Mouse (Mus musculus) testis, postnatal 14 days (tissue): ENCODE measurements at regions not wholly inside any gene's neighbourhood (a gene's known extent, or its start where the extent isn't known, plus 50 kb on each side); places are given as distances from the start of the nearest gene placed in this dataset.
A peak's percentile ranks its signal among the peaks of the same experiment; 100 is the strongest.
"Not testable (repeated sequence)": the region's sequence is repeated elsewhere in the genome, so short reads cannot be mapped to it uniquely, and the experiment has no call there.

Experiments used
- DNase-seq: peaks from one replicate; pipeline ENCODE4 v3.0.0; 2021; ENCODE audit warnings: low spot score

GRCm38 (mm10) chr10:38704762-38705130 is 116.8 kb downstream of the Rfpl4b start:
- not testable (repeated sequence) for DNase-seq

- DNase-seq: no peak
These were observed 117.4 kb downstream of the Rfpl4b start for GRCm38 (mm10) chr10:38703954-38704761.

DNA sequence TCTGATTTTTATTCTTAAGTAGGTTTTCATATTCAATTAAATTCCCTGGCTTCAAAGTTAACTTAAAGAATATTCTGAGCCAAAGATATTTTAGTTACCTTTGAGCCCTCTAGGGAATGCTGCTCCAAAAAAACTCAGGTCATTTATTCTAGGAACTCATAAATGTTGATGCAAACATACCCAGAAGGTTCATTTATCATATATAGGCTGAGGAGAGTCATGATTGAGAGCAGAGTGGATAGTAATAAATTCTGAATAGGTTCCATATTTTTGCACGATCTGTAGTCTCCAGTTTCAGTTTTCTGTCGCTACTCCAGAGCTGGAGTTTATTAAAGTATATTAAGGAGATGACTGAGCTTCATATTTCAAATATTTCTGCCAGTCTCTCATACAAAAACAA is 144.1 kb downstream of the Rfpl4b start:
- no peak for DNase-seq

DNA sequence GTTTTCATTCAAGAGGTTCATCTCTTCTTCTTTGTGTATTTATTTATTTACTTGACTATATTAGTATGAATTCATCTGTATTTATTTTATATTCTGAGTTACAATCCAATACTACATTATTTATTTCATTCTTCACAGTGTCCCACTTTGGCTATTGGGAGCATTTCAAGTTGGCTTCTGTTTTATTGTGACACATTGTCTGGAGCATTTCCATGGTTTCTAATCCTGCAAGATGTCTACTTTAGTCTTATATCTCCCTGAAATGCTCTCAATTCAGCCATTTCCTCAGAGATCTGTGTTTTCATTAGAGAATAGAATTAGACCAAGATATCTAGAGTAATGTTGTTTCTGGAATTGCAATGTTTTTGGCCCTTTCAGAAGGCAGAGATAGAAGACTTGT is 153.0 kb downstream of the Rfpl4b start:
- DNase-seq: no peak

DNA sequence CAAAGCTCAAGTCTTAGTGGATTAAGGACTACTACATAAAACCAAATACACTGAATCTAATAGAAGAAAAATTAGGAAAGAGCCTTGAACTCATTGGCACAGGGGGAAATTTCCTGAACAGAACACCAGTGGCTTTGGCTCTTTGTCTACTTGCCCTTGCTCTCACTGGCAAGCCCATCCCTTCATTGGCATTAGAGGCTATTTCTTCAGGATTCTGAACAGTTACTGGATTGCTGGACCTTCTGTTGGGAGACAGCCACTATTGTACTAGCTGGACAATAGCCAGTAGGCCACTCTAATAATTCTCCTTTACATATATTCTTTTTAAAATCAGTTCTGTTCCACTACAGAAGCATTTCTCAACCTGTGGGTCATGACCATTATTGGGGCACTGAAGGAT is 153.7 kb downstream of the Rfpl4b start:
- DNase-seq: no peak

DNA sequence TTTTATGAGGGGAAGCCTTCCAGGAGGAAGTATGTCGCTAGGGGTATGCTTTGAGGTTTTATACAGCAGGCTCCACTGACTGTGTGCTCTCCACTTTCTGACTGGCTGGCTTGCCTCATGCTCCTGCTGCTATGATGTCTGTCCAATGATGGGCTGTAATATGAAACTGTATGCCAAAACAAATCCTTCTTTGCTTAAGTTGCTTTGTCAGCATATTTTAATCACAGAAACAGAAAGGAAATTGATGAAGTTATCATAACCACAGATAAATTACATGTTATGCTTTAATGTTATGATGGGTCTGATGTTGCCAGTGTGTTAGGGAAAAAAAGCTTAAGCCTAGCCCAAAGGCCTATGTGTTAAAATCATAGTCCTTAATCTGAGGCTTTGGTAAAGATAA is 185.9 kb downstream of the Rfpl4b start:
- no peak for DNase-seq

DNA sequence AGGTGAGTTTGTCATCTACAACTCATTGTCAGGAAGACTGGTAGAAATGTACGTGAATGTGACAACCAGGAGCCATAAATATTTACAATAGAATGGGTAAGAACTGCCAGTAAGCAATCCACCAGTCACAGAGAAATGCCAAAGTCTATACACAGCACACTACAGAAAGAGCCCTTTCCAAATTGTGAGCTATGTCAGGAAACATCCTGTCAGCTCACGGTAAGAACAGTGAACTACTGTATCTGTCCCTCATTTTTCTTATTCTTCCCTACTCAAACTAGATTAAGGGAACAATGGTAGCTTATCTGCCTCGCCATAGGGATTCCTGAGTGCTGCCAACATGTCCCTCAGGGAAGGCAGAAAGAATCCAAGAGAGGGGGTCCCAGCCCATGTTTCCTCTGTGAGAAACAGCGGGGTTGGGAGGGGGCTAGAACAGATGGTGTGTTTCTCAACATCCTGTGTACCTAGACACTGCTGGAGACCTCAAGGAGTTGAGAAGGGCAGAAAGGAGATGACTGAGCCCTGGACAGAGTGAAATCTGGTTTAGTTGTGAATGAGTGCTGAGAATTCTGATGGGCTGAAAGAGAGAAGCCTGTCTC is 191.6 kb downstream of the Rfpl4b start:
- no peak for DNase-seq

DNA sequence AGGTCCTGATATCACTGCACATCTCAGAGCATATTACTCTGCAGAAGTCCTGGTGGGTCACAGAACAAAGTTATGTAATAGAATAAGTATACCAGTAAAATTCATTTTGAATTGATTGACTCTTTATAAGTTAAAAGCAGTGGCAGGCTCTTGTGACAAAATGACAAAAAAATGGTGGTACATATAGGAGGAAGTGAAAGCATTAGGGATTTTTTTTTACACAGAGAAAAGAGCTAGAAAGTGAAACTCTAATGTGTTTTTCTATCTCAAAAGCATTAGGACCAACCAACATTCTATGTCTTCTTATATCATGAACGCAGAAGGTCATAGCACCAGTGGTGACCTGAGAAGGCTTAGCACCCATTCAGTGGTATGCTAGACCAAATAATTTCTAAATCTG is 198.2 kb downstream of the Rfpl4b start:
- no peak for DNase-seq

GRCm38 (mm10) chr10:38609606-38610510 is 211.7 kb downstream of the Rfpl4b start:
- DNase-seq: no peak

DNA sequence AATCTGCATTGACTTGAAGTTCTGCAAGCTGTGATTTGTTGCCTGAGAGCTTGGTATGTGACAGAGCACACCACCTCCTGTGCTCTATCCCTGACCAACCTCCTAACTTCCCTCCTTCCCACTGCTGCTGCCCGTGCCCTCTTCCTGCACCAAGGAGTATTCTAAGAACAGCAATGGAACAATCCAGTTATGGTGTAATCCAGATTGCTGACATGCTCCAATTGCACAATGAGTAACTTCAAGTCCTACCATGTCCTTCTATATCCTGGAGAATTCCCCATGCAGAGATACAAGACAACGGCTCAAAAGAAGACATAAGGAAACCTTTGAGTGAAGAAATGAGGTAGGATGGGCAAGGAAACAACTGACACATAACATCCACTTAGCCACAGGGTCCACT is 235.5 kb downstream of the Rfpl4b start:
- no peak for DNase-seq

DNA sequence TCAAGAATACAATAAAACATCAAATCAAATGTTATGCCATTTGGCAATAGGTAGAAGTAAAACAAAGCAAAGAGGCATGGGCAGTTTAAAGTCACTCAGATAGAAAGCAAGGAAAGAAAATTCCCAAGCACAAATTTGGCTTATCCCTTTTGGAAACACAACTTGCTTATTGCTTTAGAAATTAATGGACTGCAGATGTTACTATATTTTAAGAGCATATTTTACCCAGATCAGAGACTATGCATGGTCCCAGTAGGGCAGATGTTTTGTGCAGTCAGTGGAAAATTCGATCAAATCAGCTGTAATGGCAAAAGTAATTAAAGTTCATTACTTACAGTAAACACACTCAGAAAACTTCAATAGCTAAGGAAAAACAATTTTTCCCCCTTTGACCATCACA is 245.9 kb downstream of the Rfpl4b start:
- no peak for DNase-seq

- no peak for DNase-seq
These were observed 247.9 kb downstream of the Rfpl4b start for GRCm38 (mm10) chr10:38573728-38574127.

GRCm38 (mm10) chr10:38573146-38573545 is 248.4 kb downstream of the Rfpl4b start:
- no peak for DNase-seq

GRCm38 (mm10) chr10:38567270-38567669 is 254.3 kb downstream of the Rfpl4b start:
- no peak for DNase-seq

DNA sequence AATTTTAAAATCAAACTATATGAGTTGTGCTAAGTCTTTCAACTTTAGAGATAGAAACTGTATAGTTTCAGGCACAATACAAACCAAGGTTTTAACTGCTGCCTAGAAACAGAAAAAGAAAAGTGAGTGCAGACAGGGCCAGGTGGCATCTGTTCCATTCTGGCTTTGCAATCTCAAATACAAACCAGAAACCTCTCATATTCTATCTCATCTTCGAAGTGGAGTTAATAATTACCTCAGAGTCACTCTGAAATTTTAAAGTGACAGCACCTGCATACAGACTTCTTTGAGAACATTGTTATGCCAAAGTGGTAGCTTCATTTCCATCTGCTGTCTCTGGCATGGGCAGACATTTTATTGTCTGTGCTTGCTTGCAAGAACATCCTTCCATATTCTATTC is 255.2 kb downstream of the Rfpl4b start:
- no peak for DNase-seq

DNA sequence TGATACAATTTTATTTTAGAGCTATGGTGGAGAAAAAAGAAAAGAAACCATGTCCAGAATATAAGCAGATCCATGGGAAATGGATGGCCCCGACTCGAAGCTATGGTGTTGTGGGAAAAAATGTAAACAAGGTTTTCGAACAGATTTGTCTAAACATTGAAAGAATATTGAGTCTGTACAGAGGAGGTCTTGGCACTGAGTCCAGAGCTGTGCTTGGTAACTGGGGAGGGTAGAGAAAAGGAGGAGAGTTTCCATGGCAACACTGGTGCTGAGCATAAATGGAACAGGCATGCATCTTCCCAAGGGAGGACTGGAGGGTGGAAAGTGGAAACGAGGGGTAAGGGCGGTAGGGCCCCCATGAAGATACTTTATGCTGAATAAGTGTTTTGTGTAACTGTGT is 266.5 kb downstream of the Rfpl4b start:
- no peak for DNase-seq

DNA sequence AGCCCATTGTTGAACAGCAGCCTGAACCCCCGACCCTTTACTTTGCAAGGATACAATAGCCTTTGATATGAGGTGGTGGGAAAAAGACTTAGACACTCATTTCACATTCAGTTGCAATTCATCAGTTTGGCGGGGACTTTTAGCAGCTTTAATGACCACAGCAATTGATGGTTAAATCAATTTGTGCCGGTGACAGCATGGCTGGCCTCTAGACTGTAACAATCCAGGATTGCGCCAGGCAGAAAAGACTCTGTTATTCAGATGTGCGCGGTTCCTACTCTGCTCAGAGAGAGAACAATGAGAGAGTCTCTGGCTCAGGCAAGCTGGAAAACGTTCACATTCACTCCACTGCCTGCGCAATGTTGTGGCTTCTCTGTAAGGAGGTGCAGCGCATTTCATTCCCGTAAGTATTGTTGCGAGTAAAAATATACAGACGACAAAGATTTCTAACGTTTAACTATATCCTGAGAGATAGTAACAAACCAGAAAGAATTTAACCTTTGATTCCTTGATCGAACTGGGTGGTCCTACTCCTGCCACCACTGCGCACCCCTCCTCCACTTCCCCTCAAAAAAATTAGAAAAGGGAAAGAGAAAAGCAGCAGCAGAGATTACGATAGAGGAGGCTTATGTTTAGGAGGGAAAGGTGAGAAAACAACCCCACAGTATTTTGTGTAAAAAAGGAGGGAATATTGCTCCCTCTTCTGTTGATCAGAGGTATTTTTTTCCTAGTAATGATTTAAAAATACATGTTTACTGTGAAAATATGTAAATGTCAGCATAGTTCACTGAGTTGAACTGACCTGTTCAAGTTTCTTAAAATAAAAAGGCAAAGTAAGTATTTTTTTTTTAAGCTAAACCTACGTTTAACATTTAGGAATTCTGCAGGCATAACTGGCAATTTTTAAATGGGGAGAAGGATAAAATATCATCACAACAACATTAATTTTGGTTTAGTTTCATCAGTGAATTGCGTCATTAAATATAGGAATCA is 267.6 kb downstream of the Rfpl4b start:
- peak; percentile 9 for DNase-seq

DNA sequence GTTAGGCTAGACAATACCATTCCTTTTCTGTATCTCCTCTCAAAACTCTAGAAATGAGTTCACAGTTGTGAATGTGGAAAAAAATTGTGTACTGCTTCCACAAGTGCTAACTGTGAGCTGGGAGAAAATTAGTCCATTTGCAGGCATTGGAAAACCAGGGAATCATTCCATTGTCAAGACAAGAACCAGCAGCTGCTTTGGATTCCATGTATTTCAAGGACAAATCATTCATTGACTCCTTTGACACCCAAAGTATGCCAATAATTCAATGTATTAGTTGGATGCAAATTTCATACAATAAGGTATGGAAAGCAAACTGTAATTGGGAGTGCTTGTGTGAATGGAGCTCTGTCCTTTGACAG is 268.3 kb downstream of the Rfpl4b start:
- no peak for DNase-seq

DNA sequence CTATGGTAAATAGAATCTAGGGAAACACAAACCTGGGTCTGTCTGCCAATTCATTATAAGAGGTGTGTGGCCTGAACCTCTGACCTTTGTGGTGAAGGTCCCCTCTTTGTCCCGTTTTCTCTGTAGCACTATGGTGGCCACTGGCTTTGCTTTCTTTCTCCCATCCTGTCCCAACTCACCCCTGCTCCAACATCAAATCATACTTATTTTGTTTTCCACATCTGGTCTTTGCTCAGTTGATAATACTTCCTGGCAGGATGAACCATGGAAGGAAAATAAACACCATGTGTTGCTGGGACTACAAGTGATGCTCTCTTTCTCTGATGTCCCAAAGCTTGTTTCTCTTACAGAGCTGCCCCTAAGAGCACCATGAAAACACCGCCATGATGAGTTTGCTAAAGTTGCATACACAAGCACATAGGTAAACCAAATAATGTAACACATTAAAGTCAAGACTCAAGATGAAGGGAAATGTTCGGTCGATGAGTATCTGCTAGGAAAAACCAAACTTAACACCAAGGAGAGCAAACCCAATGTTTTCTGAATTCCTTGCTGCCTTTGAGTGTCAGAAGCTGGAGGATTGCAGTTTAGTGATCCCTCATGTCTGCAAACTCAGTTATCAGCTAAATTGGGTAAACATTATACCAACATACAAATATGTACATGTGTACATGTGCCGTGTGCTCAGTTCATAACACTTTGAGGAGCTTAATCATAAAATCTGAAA is 269.1 kb downstream of the Rfpl4b start:
- no peak for DNase-seq

GRCm38 (mm10) chr10:38540031-38540430 is 281.5 kb downstream of the Rfpl4b start:
- DNase-seq: no peak

DNA sequence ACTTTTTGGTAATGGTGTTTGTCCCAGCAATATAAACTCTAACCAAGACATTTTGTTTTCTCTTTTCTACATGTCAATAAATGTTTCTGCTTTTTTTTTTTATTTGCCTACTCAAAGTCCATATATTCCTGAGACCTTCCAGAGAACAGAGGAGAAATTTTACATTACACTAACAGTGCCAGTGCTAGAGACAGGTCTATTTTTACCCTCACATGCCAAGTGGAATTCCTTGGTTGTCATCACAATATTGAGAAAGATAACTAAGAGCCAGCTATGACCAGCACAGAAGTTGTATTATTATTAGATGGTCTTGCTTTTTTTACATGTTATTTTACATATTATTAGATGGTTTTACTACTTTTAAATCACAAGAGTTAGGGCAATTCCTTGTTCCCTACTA is 282.8 kb downstream of the Rfpl4b start:
- no peak for DNase-seq
